Mouse (Mus musculus): ENCODE measurements around the gene Trim54.
A peak's percentile ranks its signal among the peaks of the same experiment; 100 is the strongest.

Gene Trim54

DNA sequence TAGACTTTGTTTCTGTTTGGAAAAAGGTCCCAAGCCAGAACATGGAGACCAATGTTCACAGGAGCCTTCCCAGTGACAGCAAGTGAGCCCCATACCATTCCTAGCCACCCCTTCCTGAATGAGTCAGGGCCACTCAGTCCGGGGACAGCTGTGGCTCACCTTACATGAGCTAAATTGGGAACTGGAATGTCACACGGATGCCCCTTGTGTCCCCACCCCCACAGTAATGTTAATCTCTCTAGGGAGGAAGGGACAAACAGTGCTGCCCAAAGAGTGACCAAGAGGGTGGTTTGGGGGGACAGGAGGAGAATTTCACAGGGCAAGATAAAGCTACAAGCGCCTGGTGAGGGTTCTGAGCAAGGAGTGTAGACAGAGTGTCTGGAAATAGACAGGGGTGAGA lies at the start of gene Trim54:
Gene Trim54 (plus strand): TSS at position 359 of the 400 bp plus-strand sequence.
- no peak for DNase-seq (ENCODE audit: low spot score in 2 of 2)

- no peak for DNase-seq (ENCODE audit: low spot score in 2 of 2)
Measured at GRCm38 (mm10) chr5:31069810-31070209, 46.7 kb upstream of the Trim54 start.

- no peak for DNase-seq (ENCODE audit: low spot score in 2 of 2)
Measured at GRCm38 (mm10) chr5:31071059-31071458, 45.5 kb upstream of the Trim54 start.

DNA sequence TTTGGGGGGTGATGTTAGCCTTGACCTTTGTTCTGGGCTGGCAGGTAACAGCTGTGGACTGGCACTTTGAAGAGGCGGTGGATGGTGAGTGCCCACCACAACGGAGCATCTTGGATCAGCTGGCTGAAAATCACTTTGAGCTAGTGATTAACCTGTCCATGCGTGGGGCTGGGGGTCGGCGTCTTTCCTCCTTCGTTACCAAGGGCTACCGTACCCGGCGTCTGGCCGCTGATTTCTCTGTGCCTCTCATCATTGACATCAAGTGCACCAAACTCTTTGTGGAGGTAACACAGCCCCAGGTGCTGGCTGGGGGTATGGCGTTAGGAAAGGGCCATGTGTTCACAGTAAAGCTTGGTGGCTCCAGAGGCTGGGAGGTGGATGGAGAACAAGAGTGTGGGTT lies 44.7 kb upstream of the Trim54 start:
- no peak for DNase-seq (ENCODE audit: low spot score in 2 of 2)

- DNase-seq (ENCODE audit: low spot score in 2 of 2): no peak
Measured at GRCm38 (mm10) chr5:31073176-31073575, 43.3 kb upstream of the Trim54 start.

- DNase-seq (ENCODE audit: low spot score in 2 of 2): no peak
Measured at GRCm38 (mm10) chr5:31076346-31076745, 40.2 kb upstream of the Trim54 start.

DNA sequence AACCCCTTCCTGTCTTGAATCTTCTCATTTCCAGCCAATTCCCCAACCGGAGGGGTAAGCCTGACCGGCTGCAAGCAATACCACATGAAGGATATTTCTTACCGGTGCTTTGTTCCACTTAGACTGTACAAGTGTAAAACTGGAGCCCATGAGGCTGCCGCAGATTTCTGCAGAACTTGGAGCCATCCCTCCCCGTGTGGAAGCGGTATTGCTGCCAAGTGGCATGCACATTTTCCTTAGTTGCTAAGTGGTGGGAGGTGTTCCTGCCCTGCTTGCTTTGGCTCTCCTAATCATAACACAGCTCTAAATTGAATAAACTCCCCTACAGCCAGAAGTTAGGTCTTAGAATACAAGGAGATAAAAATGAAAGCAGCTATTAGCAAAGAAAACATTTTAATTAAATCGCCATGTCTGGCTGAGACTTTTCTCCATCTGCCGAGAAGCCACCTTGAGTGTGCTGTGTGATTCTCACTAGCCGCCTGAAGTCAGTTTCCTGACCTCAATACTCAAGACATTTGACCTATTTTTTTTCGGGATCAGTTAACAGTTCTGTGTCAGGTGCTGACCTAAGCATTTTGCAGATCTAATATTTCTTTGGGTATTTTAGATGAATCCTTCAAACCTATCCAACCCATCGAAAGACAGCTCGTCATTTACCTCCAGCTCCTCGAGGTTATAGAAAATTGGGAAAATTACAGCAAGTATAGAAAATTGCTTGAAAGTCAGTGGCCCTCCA lies 36.3 kb upstream of the Trim54 start:
- no peak for DNase-seq (ENCODE audit: low spot score in 2 of 2)

GRCm38 (mm10) chr5:31080795-31081164 lies 35.7 kb upstream of the Trim54 start:
- no peak for DNase-seq (ENCODE audit: low spot score in 2 of 2)

DNA sequence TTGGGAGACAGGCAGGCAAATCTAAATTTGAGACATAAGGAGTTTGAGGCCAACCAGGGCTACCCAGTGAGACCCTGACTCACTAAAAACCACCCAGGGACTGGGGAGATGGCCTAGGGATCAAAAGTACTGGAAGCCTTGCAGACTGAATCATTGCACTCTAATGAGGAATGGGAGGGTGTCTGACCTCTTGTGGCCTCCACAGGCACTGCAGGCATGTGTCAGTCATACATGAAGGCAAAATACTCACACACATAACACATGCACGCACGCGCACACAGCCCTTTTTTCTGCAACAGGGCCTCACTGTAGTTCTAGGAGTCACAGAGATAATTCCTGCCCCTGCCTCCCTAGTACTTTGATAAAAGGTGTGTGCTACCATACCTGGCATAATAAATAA lies 35.1 kb upstream of the Trim54 start:
- DNase-seq (ENCODE audit: low spot score in 2 of 2): peak; percentile 21 to 58

DNA sequence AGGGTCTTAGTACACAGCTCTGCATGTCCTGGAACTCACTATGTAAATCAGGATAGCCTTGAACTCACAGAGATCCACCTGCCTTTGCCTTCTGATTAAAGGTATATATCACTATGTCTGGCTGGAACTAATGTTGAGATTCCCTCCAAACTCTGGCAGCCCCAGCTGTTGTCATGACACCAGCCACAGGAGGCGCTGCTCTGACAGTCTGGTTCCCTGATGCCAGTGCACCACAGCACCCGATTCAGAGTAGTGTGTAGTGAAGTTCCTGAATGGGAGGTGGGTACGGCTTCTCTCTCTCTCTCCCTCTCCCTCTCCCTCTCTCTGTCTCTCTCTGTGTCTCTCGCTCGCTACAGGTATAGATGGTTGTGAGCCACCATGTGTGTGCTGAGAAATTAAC lies 34.2 kb upstream of the Trim54 start:
- DNase-seq (ENCODE audit: low spot score in 2 of 2): peak; percentile 28 to 69

DNA sequence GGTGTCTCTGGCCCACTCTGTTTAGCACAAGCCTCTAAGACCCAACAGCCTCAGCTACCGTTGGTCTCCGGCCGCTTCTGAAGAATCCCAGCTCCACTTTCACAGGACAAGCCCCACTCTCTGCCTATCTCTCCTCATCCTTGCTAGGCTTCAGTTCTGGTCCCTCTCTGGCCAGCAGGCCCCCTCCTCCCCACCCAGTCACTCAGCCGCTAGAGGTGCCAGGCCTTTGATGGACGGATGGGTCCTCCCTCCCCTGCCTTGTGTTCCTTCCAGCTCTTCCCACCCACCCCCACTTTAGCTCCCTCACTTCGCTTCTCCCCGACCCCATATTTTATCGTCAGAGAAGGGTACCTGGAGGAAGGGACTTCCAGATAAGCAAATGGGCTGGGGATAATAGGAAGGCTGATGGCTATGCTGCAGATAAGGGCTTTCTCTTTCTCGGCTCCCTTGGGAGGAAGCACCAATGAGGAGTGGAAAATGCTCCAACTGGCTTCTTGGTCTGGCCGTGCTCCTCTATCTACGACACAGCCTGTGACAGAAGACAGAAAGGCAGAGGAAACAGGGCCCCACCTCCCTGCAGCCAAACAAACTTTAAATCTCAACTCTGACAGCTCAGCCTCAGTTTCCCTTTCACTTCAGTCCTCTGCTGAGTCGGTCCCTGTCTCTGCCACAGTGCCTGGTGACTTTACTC lies 33.4 kb upstream of the Trim54 start:
- no peak for DNase-seq (ENCODE audit: low spot score in 2 of 2)

DNA sequence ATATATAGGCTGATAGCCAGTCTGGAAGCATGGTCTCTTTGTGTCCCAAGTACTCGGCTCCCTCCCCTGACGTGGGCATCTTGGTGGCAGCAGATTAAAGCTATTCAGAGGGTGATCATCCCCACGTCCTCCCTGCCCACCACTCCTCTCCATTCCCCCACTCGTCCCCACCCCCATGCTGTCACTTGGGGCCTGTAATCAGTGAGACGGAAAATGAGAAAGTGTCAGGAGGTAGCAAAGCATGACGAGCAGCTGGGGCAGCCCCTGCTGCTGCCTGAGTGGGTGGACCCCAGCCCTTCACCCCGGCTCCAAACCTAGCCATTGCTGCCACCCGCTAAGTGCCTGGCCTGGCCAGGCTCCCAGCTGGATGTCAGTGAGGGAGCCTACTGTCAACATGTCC lies 32.6 kb upstream of the Trim54 start:
- DNase-seq (ENCODE audit: low spot score in 2 of 2): no peak

DNA sequence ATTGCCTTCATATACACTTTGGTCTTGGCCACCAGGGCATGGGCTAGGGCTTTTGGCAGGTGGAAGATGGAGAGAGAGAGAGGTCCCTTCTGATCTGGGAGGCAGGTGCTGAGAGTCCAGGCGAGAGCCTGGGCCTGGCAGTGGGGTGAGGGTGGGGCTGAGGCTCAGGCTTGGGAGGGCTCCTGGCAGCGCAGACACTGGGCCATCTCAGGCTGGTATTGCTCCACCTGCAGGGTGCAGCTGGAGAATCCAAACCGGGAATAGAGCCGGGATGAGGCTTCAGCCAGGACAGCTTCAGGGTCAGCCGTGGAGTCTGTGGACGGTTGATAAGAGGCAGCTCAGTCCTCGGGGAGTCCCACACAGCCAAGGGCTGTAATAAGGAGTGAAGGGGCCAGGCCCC lies 29.9 kb upstream of the Trim54 start:
- no peak for DNase-seq (ENCODE audit: low spot score in 2 of 2)

DNA sequence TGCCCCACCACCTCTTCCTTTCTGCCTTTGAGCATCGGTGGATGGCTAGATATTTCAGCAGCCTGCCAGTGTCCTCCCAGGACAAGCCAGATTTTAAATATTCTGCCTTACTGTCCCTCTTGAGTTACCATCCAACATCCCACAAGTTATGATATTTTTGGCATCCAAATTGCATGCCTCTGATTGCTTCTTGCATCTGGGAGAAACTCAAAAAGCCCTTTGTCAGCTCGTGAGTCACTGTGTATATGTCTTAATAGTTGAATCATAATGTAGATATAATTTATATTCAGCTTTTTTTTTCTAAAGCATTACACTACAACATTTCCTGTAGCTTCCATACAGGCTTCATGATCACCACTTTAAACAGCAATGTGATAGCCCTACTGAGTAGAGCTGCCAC lies 29.4 kb upstream of the Trim54 start:
- no peak for DNase-seq (ENCODE audit: low spot score in 2 of 2)

GRCm38 (mm10) chr5:31092231-31092975 lies 24.1 kb upstream of the Trim54 start:
- no peak for DNase-seq (ENCODE audit: low spot score in 2 of 2)

- peak; percentile 25 to 43 for DNase-seq (ENCODE audit: low spot score in 2 of 2)
Measured at GRCm38 (mm10) chr5:31093151-31094041, 23.1 kb upstream of the Trim54 start.

DNA sequence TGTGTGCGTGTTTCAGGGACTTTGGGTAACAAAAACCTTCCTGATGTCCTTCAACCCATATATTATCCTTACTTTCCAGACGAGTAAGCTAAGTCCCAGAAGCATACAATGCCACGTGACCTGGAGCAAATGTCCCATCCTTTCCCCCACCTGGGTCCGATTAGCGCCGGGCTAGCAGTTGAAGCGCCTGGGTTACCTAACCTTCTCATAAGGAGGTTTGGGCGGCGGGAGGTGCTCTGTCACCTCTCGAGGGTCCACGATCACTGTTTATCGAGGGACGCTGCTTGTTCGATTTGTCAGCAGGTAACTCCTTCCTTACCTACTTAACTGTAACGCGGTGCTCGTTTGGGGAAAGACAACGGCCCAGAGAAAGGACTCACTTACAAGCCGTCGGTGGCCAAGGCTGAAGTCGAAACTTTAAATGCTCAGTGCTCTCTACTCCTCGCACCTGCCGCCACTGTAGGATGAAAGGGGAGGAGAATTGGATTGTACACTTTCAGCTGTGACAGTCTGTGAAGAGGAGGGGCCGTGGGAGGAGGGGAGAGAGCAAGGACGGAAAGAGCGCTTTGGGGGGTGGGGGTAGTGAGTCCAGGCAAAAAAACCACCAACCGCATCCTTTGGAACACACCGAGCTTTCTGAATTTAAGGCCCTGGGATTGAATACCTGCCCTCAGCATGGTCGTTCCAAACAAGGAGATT lies 22.3 kb upstream of the Trim54 start:
- peak in 1 of 2 experiments; percentile 29 for DNase-seq (ENCODE audit: low spot score in 2 of 2)

DNA sequence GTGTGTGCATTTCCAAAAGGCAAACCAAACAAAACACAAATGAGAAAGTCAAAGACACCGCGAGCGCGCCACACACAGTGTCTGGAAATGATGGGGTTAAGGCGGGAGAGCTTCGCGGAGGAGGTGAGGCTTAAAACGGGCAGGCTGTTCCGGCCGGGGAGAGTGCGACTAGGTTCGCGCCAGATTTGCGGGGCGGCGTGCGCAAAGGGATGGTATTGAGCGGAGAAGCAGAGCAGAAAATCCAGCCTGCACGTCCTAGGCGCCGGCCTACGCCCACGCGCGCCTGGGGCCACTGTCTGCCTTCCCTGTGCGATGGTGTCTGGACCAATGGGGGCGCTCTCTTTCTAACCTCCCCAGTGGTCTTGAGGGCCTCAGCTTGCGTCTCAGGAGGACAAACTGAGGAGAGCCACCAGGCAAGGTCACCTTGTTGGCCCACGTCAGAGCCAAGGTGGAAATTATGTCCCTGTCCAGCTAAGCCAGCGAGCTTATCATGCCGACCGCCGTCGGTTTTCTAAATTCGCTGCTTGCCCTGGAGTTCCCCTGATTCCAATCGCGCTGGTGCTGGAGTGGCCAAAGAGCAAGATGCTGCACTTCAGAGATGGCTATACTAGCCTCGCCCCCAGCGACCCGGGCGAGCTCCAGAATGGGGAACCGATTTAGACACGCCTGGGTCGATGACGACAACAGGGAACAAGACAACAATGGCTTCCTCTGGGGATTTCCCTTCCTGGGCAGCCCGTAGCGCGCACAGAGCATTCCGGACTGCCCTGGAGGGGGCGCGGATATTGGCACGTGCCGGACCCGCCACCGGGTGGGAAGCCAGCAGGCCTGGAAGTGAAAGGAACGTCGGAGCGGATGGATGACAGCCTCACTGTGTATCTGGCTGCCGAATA lies 21.5 kb upstream of the Trim54 start:
- peak; percentile 12 to 23 for DNase-seq (ENCODE audit: low spot score in 2 of 2)

- no peak for DNase-seq (ENCODE audit: low spot score in 2 of 2)
Measured at GRCm38 (mm10) chr5:31095711-31096480, 20.6 kb upstream of the Trim54 start.

Data from thymus, postnatal 10 days (tissue).